Mouse (Mus musculus): ENCODE results near the gene Slc25a38. TPM values are rescaled to one million over a fixed set of nuclear protein-coding genes. Genes with fewer than 3 reads are reported as not detected.

Slc25a38 gene
- polyA plus RNA-seq, 1 experiment from 2014 or later = 29.8 TPM

DNA sequence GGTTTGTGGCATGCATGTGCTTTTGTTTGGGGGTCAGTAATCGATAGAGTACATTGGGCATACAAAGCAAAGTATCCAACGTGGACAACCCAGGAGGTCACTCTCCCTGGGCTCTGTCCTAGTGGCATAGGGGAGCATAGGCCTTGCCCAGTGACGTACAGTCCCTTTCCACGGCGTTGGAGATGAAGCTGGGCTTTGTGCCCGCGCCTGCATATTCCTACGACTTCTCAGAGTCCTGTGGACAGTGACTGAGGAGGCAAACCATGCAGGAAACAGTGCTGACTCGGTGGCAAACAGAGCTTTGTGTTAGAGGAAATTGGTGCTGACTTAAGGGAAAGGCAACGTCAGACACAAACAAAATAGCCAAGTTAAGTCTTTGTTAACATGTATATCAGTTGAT lies 19.1 kb downstream of the Slc25a38 start:
- 52% methylated on average over 10 of the region's 10 CpGs for WGBS
- peaks cover 30% of the 10 kb centered on the region for H3K36me3 ChIP-seq (ENCODE audit: control insufficient read depth, insufficient read depth, low read length)
- ATAC-seq (ENCODE audit: low read depth) = no peak
- H3K4me3 ChIP-seq (ENCODE audit: low read length) = peak overlapping the region; percentile 100
- no peaks in the 10 kb centered on the region for H3K9me3 ChIP-seq (ENCODE audit: control insufficient read depth, low read length)
- no peak overlapping the region for H3K27ac ChIP-seq (ENCODE audit: low read length)
- peaks cover 15% of the 10 kb centered on the region for H3K4me1 ChIP-seq (replicated peaks; ENCODE audit: control insufficient read depth, insufficient read depth, low read length)
- peak overlapping the region; percentile 85 for H3K4me2 ChIP-seq (ENCODE audit: low read depth, low read length)
- peak overlapping the region; percentile 41; the same call in 1 of the 2 replicates for H3K9ac ChIP-seq (ENCODE audit: low read length)
- no peaks in the 10 kb centered on the region for H3K27me3 ChIP-seq (ENCODE audit: control insufficient read depth, insufficient read depth, low read depth, low read length)

DNA sequence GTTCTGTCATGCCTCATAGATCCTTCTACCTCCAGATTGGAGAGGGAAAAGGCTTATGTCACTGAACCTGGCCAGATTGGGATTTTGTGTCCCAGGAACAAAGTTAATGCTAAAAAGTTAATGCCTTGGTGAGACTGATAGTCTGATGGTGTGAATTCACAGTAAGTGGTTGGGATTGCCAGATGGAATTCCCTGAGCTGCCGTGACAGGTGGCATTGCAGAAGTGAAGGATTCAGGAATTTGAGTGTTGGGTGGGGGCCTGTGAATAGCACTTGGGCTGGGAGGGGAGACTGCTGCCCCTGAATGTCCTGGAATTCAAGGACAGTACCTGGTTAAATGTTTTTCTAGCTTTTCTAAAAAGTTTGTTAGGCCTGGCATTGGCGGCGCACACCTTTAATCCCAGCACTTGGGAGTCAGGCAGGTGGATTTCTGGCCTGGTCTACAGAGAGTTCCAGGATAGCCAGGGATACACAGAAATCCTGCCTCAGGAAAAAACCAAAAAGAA lies 21.7 kb downstream of the Slc25a38 start:
- no peak for ATAC-seq (ENCODE audit: low read depth)
- Histone ChIP-seq H3K27me3 (ENCODE audit: control insufficient read depth, insufficient read depth, low read depth, low read length) (no peaks in the 10 kb centered on the region), H3K4me1 (replicated peaks; ENCODE audit: control insufficient read depth, insufficient read depth, low read length) (peaks cover 12% of the 10 kb centered on the region), H3K36me3 (ENCODE audit: control insufficient read depth, insufficient read depth, low read length) (peaks cover 29% of the 10 kb centered on the region), H3K9ac (ENCODE audit: low read length) (no peak overlapping the region), H3K9me3 (ENCODE audit: control insufficient read depth, low read length) (no peaks in the 10 kb centered on the region), H3K4me2 (ENCODE audit: low read depth, low read length) (no peak overlapping the region), H3K4me3 (ENCODE audit: low read length) (no peak overlapping the region), H3K27ac (ENCODE audit: low read length) (no peak overlapping the region)
- 78% methylated on average over 3 of the region's 3 CpGs for WGBS

DNA sequence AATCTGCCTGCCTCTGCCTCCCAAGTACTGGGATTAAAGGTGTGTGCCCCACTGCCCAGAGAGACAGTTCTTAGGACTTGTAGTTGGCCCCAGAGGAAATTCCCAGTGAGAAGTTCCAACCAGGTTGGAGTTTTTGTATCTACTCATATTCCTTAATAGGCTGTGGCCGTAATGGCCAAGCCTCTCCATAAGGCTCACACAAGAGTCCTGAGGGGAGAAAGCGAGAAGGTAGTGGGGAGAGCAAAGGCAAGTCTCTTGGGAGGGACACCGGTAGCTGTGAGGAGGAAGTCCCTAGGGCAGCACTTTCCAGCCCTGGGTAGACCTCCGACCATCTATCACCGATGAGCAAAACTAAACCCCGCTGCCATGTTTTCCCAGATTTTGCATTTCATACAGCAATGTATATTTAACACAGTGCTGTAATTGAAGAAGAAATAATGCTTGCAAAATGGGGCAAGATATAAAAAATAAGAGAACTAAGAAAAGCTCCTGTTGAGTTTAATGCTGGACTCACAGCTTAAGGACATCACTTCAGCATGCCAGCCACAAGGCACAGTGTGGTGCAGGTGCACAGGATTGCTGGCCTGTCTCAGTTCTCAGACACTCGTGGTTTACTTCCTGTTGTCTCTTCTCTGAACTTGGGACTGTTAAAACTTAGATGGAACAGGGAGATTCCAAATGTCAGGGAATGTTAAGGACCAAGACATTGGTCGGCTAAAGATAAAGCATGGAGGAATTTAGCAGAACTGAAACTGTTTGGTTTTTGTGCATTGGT lies 23.0 kb downstream of the Slc25a38 start:
- Histone ChIP-seq H3K9ac (ENCODE audit: low read length) (no peak overlapping the region), H3K4me3 (ENCODE audit: low read length) (no peak overlapping the region), H3K36me3 (ENCODE audit: control insufficient read depth, insufficient read depth, low read length) (peaks cover 29% of the 10 kb centered on the region), H3K4me2 (ENCODE audit: low read depth, low read length) (no peak overlapping the region), H3K27me3 (ENCODE audit: control insufficient read depth, insufficient read depth, low read depth, low read length) (no peaks in the 10 kb centered on the region), H3K27ac (ENCODE audit: low read length) (no peak overlapping the region), H3K9me3 (ENCODE audit: control insufficient read depth, low read length) (no peaks in the 10 kb centered on the region), H3K4me1 (replicated peaks; ENCODE audit: control insufficient read depth, insufficient read depth, low read length) (peaks cover 10% of the 10 kb centered on the region)
- no peak for ATAC-seq (ENCODE audit: low read depth)
- WGBS = 26% methylated on average over 8 of the region's 8 CpGs

DNA sequence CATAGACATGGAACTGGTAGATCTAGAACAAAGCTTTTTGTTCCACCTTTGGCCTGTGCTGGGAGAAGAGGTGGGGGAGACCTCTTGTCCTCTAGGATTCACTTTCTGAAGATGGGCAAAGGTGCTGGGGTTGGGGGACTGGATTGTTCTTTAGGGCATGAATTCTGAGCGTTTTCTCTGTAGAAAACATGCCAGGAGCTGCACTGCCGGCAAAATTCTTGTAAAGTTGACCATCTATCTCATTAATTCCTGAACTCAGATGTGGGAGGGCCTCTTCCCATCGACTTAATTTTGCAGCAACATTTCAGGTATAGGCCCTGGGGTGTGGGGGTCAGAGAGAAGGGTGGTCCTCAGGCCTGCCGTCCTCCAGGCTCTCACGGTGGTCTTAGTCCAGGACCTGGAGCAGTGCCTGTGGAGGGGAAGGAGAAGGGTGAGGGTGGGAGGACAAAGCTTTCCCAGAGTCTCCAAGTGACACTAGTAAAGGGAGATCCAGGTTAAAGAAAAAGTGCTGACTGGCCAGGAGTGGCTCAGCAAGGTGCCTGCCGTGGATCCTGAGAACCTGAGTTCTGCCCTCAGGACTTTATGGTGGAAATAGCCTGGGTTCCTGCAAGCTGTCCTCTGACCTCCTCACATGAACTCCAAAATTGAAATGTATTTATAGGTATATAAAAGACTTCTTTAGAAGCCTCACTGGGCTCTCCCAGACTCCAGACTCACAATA lies 23.7 kb downstream of the Slc25a38 start:
- Histone ChIP-seq H3K27ac (ENCODE audit: low read length) (no peak overlapping the region), H3K36me3 (ENCODE audit: control insufficient read depth, insufficient read depth, low read length) (peaks cover 29% of the 10 kb centered on the region)

DNA sequence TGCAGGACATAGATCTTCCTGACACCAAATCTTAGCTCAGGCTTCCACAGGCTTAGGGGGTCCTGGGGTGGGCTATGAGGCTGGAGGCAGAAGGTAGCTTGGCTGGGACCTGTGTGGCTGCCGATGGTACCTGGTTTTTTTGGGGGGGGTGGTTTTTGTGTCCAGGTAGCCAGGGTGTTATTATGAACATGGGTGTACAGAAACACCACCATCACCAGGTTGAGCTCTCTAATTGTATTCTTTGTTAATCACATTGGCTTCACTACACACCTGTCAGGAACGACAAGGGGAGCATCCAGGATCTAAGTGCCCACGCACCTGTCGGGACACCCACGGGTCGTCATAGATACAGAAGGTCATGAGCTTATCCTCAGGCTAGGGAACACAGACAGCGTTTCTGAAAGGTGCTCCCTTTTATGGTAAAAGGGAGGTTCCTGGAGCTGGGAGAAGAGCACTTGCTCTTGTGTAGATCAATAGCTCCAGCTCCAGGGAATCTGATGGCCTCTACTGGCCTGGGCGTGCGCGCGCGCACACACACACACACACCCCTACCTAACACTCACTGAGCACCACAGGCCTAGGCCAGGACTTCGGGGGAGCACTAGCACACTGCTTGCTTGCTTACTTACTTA lies 24.5 kb downstream of the Slc25a38 start:
- Histone ChIP-seq H3K4me1 (replicated peaks; ENCODE audit: control insufficient read depth, insufficient read depth, low read length) (no peaks in the 10 kb centered on the region), H3K9ac (ENCODE audit: low read length) (no peak overlapping the region), H3K4me2 (ENCODE audit: low read depth, low read length) (no peak overlapping the region), H3K4me3 (ENCODE audit: low read length) (no peak overlapping the region), H3K27ac (ENCODE audit: low read length) (no peak overlapping the region), H3K36me3 (ENCODE audit: control insufficient read depth, insufficient read depth, low read length) (peaks cover 23% of the 10 kb centered on the region), H3K27me3 (ENCODE audit: control insufficient read depth, insufficient read depth, low read depth, low read length) (no peaks in the 10 kb centered on the region), H3K9me3 (ENCODE audit: control insufficient read depth, low read length) (no peaks in the 10 kb centered on the region)
- no peak for ATAC-seq (ENCODE audit: low read depth)
- WGBS = 76% methylated on average over 13 of the region's 13 CpGs

More for the DNA sequence above, 23.7 kb downstream of the Slc25a38 start:
- 30% methylated on average over 6 of the region's 6 CpGs for WGBS
- Histone ChIP-seq H3K4me2 (ENCODE audit: low read depth, low read length) (no peak overlapping the region), H3K9ac (ENCODE audit: low read length) (no peak overlapping the region), H3K4me3 (ENCODE audit: low read length) (no peak overlapping the region), H3K27me3 (ENCODE audit: control insufficient read depth, insufficient read depth, low read depth, low read length) (no peaks in the 10 kb centered on the region), H3K4me1 (replicated peaks; ENCODE audit: control insufficient read depth, insufficient read depth, low read length) (peaks cover 5% of the 10 kb centered on the region), H3K9me3 (ENCODE audit: control insufficient read depth, low read length) (no peaks in the 10 kb centered on the region)
- no peak for ATAC-seq (ENCODE audit: low read depth)

DNA sequence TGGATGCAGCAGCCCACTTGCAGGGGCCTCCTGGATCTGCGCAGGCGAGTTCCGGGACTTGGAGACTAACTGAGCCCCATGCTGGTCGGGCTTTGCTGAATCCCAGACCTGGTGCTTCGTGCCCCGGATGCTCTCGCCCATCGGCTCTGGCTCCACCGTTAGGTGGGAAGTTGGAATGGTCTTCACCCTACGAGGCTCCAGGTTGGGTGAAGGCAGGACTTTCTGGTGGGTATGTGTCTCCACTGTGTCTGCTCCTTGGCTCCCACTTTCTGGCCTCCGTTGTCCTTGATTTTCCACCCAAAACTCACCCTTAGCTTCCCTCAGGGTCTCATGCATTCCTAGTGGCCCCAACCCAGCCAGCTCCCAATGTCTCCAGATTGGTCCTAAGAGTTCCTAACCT lies 25.3 kb downstream of the Slc25a38 start:
- Histone ChIP-seq H3K36me3 (ENCODE audit: control insufficient read depth, insufficient read depth, low read length) (peaks cover 17% of the 10 kb centered on the region), H3K9me3 (ENCODE audit: control insufficient read depth, low read length) (no peaks in the 10 kb centered on the region), H3K4me1 (replicated peaks; ENCODE audit: control insufficient read depth, insufficient read depth, low read length) (no peaks in the 10 kb centered on the region), H3K27me3 (ENCODE audit: control insufficient read depth, insufficient read depth, low read depth, low read length) (no peaks in the 10 kb centered on the region), H3K27ac (ENCODE audit: low read length) (no peak overlapping the region), H3K4me3 (ENCODE audit: low read length) (no peak overlapping the region), H3K9ac (ENCODE audit: low read length) (no peak overlapping the region), H3K4me2 (ENCODE audit: low read depth, low read length) (no peak overlapping the region)
- WGBS = 86% methylated on average over 11 of the region's 11 CpGs
- no peak for ATAC-seq (ENCODE audit: low read depth)

DNA sequence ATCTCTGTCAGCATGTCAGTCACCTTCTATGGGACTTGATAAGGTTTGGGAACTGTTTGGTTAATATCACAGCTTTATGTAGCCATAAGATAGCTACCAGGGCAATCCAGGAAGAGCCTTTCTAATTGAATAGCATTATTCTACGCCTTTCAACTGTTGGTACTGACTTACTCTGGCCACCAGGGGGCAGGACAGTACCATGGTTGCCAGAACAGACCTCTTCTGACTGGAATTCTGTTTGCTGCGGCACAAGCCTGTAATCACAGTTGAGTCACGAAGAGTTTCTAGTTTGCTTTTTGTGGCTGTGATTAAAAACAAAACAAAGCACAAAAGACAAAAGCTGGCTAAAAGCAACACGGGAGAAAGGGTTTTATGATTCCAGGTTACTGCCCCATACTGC lies 30.5 kb downstream of the Slc25a38 start:
- Histone ChIP-seq H3K4me2 (ENCODE audit: low read depth, low read length) (no peak overlapping the region), H3K27me3 (ENCODE audit: control insufficient read depth, insufficient read depth, low read depth, low read length) (no peaks in the 10 kb centered on the region), H3K27ac (ENCODE audit: low read length) (no peak overlapping the region), H3K4me1 (replicated peaks; ENCODE audit: control insufficient read depth, insufficient read depth, low read length) (no peaks in the 10 kb centered on the region), H3K36me3 (ENCODE audit: control insufficient read depth, insufficient read depth, low read length) (no peaks in the 10 kb centered on the region), H3K9ac (ENCODE audit: low read length) (peak overlapping the region; percentile 49; the same call in 1 of the 2 replicates), H3K4me3 (ENCODE audit: low read length) (no peak overlapping the region), H3K9me3 (ENCODE audit: control insufficient read depth, low read length) (no peaks in the 10 kb centered on the region)
- peak; percentile 60 for ATAC-seq (ENCODE audit: low read depth)
- WGBS = 6% methylated on average over 4 of the region's 4 CpGs

DNA sequence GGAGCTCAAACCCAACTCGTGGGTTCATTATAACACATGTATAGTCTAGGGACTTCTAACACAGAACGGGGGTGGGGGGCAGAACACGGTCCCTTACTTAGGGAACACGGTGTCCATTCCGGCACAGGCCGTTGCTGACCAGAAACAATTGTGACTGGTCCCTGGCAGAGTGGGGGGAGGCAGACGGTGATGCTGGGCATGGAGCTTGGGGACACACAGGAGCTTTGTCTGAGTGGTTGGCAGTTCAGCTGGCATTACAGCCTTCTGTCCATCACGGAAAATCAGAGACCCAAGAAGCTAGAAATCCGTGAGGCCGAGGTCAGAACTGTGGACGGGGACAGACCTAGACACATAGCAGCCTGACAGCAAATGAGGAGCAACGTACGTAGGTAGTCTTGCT lies 34.3 kb downstream of the Slc25a38 start:
- no peaks in the 10 kb centered on the region for H3K9me3 ChIP-seq (ENCODE audit: control insufficient read depth, low read length)
- no peak overlapping the region for H3K27ac ChIP-seq (ENCODE audit: low read length)
- no peak overlapping the region for H3K9ac ChIP-seq (ENCODE audit: low read length)
- ATAC-seq (ENCODE audit: low read depth) = no peak
- H3K4me2 ChIP-seq (ENCODE audit: low read depth, low read length) = no peak overlapping the region
- H3K27me3 ChIP-seq (ENCODE audit: control insufficient read depth, insufficient read depth, low read depth, low read length) = no peaks in the 10 kb centered on the region; the same call in 1 of the 2 replicates
- H3K4me3 ChIP-seq (ENCODE audit: low read length) = no peak overlapping the region
- WGBS = 79% methylated on average over 13 of the region's 13 CpGs
- H3K36me3 ChIP-seq (ENCODE audit: control insufficient read depth, insufficient read depth, low read length) = no peaks in the 10 kb centered on the region
- no peaks in the 10 kb centered on the region for H3K4me1 ChIP-seq (replicated peaks; ENCODE audit: control insufficient read depth, insufficient read depth, low read length)

DNA sequence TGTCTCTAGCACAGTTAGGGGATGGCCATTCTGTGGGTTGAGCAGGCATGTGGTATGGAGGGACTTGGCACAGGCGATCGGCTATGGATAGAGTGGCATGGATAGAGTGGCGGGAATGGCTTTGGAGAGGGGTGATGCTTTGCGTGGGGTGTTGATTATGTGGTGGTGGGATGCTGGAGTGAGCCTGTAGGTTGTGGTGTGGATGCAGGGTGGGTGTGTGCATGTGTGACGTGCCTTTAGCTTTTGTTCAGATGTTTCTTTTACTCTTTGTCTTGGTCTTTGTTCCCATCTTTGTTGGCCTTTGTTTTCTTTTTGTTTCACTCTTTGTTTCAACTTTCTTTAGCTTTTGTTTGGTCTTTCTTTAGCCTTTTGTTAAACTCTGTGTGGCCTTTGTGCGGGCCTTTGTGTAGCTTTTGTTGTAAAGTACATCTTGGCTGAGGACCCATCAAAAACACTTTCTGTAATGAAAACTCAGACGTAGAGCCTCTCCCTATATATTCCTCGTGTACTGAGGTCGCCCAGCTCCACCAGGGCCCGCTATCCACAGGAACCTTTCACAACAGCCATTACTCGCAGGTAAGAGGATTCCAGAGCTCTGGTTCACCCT lies 39.2 kb downstream of the Slc25a38 start, which contains the start of gene Mobp:
Gene Mobp (plus strand): TSS at position 486 of the 607 bp plus-strand sequence.
- Histone ChIP-seq H3K36me3 (ENCODE audit: control insufficient read depth, insufficient read depth, low read length) (no peaks in the 10 kb centered on the region), H3K4me3 (ENCODE audit: low read length) (no peak within 1 kb of the TSS), H3K4me1 (replicated peaks; ENCODE audit: control insufficient read depth, insufficient read depth, low read length) (no peaks in the 10 kb centered on the region), H3K9me3 (ENCODE audit: control insufficient read depth, low read length) (no peaks in the 10 kb centered on the region), H3K27me3 (ENCODE audit: control insufficient read depth, insufficient read depth, low read depth, low read length) (no peaks in the 10 kb centered on the region; the same call in 1 of the 2 replicates), H3K4me2 (ENCODE audit: low read depth, low read length) (no peak within 1 kb of the TSS), H3K9ac (ENCODE audit: low read length) (no peak within 1 kb of the TSS), H3K27ac (ENCODE audit: low read length) (no peak within 1 kb of the TSS)
- no peak for ATAC-seq (ENCODE audit: low read depth)
- 67% methylated on average over 11 of the region's 11 CpGs for WGBS
